Mouse (Mus musculus): ENCODE measurements around the gene Pigc. TPM values are rescaled to one million over a fixed set of nuclear protein-coding genes. Genes with fewer than 3 reads are reported as not detected.

The Pigc gene
- polyA plus RNA-seq (2012; rRNA removed), result 17.5 and 25.0 TPM in 2 replicates

DNA sequence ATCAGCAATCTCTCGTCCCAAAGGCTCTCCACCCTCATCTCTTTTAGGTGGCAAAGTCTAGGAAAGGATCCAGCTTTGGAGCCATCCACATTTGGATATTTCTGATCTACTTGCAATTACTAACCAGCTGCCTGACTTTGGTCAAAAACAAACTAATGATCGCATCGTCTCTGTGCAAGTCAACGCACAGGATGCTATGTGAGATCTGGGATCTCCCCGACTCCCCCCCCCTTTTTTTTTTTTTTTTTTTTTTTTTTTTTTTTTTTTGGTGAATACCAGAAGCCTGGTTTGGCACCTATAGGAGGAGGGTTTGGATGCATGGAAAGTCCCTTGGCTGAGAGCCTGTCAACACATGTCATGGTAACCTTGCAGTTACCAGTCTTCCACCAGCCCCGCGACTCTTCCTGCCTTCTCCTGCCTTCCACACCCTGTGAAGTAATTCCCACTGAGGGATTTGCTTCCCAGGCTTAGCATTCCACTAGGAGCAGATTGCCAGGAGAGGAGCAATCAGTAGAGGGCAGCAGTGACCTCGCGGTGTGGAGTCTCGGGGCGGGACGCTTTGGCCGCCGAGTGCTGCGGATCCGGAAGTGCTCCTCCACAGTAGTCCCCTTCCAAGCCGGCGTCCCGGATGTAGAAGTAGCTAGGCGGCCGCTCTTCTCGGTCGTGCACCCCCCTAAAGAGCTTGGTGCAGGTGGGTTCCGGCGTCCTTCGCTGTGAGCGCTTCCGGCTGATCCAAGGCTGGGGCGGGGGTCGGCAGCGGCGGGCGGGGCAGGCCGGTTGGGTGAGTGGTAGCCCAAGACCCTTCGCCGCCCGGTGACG is at the start of gene Pigc:
Gene Pigc (plus strand): TSS at position 598 of the 819 bp plus-strand sequence.
- TF ChIP-seq POLR2A (IDR thresholded peaks at IDR 0.05; ENCODE audit: control insufficient read depth, extremely low read depth, insufficient read depth, low read length, poor library complexity) (0 out of 2 replicates have a peak, but pooled peaks have one; percentile 17), CTCF (IDR thresholded peaks at IDR 0.05; ENCODE audit: borderline replicate concordance, control insufficient read depth, extremely low read depth, insufficient read depth, low read length, poor library complexity) (peak; percentile 68; the same call in 1 of the 2 replicates)
- H3K4me1 ChIP-seq (replicated peaks; ENCODE audit: control insufficient read depth, insufficient read depth, low read length), result no peaks in the 10 kb centered on the region; the same call in 1 of the 2 replicates
- no peaks in the 10 kb centered on the region for H3K36me3 ChIP-seq (ENCODE audit: control insufficient read depth, insufficient read depth, low read length)
- WGBS, result 5% methylated on average over 38 of the region's 38 CpGs
- peak; percentile 86 for DNase-seq
- H3K27ac ChIP-seq (ENCODE audit: control insufficient read depth, insufficient read depth, low read length), result no peak within 1 kb of the TSS
- H3K27me3 ChIP-seq (ENCODE audit: control insufficient read depth, insufficient read depth, low read length), result no peaks in the 10 kb centered on the region
- H3K4me3 ChIP-seq (ENCODE audit: control insufficient read depth, insufficient read depth, low read length), result peak within 1 kb of the TSS; percentile 70

DNA sequence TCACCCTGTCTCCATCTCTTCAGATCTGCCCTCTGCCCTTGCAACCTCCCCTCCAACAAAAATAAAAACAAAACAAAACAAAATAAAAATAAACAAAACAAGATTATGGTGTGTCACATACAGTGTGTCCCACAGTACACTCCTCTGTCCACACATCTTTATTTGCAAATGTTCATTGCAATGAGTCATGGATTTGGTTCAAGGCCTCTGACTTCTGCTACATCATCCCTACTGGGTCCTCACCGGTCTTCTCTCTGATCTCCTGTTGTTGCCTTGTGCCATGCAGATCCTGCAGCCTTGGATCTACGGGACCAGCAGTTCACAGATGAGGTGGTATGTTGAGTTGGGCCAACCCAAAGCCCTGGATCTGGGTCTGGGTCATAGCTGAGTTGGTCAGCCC is 49.4 kb upstream of the Pigc start:
- no peak for DNase-seq
- TF ChIP-seq CTCF (IDR thresholded peaks at IDR 0.05; ENCODE audit: borderline replicate concordance, control insufficient read depth, extremely low read depth, insufficient read depth, low read length, poor library complexity), result no peak
- TF ChIP-seq POLR2A (IDR thresholded peaks at IDR 0.05; ENCODE audit: control insufficient read depth, extremely low read depth, insufficient read depth, low read length, poor library complexity), result no peak
- Histone ChIP-seq H3K27me3 (ENCODE audit: control insufficient read depth, insufficient read depth, low read length) (no peaks in the 10 kb centered on the region), H3K27ac (ENCODE audit: control insufficient read depth, insufficient read depth, low read length) (no peak overlapping the region), H3K36me3 (ENCODE audit: control insufficient read depth, insufficient read depth, low read length) (no peaks in the 10 kb centered on the region), H3K4me3 (ENCODE audit: control insufficient read depth, insufficient read depth, low read length) (no peak overlapping the region), H3K4me1 (replicated peaks; ENCODE audit: control insufficient read depth, insufficient read depth, low read length) (0 out of 2 replicates have a peak, but pooled peaks cover 3% of the 10 kb centered on the region)
- 97% methylated on average over 2 of the region's 2 CpGs for WGBS

DNA sequence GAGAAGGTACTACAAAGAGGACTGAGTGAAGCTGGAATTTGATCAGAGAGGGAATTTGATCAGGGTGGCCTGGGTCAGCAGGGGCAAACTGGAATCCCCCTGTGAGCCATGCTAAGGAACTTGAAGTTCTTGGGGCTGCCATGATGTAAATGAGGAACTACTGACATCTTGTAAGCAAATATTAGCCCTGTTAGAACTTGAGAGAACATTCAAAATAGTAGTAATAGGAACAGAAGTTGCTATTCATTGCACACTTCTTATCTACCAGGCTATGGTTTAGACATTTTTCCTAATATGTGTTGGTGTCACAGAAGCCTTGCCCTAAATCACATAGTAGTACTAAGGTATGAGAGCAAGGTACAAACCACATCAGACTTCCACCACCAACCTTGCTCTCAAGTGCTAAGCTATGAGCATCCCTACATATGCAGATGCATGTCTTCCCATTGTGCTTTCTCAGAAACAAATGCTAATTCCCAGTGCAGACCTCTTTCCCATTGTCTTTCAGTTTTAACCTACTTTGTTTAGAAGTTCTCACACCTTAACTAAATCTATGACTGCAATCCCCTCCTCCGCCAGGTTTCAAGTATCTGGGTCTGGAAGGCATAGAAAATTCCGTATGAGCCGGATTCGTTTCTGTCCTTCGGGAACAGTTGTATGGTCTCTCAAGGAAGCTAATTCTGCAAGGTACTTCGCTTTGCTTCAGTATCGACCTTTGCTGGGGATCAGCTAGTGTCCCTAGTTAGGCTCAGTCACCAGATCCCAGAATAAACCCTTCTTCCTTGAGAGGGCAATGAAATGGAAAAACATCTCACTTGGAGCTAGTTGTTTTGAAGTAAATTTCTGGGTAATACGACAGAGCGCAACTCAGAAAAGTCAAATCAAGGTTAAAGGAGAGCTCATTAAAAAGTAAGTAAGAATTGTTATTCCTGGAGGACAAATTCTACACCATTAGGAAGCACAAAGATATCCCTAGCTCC is 48.2 kb upstream of the Pigc start:
- Histone ChIP-seq H3K36me3 (ENCODE audit: control insufficient read depth, insufficient read depth, low read length) (no peaks in the 10 kb centered on the region), H3K27ac (ENCODE audit: control insufficient read depth, insufficient read depth, low read length) (no peak overlapping the region), H3K27me3 (ENCODE audit: control insufficient read depth, insufficient read depth, low read length) (no peaks in the 10 kb centered on the region), H3K4me3 (ENCODE audit: control insufficient read depth, insufficient read depth, low read length) (no peak overlapping the region), H3K4me1 (replicated peaks; ENCODE audit: control insufficient read depth, insufficient read depth, low read length) (0 out of 2 replicates have a peak, but pooled peaks cover 3% of the 10 kb centered on the region)
- no peak for DNase-seq
- TF ChIP-seq CTCF (IDR thresholded peaks at IDR 0.05; ENCODE audit: borderline replicate concordance, control insufficient read depth, extremely low read depth, insufficient read depth, low read length, poor library complexity) (no peak), POLR2A (IDR thresholded peaks at IDR 0.05; ENCODE audit: control insufficient read depth, extremely low read depth, insufficient read depth, low read length, poor library complexity) (no peak)
- WGBS, result 97% methylated on average over 9 of the region's 9 CpGs

DNA sequence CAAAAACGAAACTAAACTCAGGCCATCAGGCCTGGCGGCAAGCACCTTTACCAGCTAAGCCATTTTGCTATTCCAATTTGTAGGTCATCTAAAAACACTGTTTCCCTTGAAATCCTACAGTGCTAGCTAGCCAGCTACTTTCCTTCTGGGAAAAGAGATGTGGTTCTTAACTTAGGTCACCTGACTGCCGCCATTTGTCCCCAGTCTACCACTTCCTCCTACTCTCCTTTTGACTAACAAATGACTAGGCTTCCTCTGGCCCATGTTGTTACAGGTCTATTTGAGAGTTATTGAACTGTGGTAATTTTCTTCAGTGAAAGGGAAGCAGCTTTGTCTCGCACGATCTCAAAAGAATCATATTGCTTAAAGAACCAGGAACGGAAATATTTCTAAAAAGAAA is 47.1 kb upstream of the Pigc start:
- WGBS, result 78% methylated on average over 6 of the region's 6 CpGs
- DNase-seq, result no peak
- Histone ChIP-seq H3K27ac (ENCODE audit: control insufficient read depth, insufficient read depth, low read length) (no peak overlapping the region), H3K4me3 (ENCODE audit: control insufficient read depth, insufficient read depth, low read length) (no peak overlapping the region), H3K36me3 (ENCODE audit: control insufficient read depth, insufficient read depth, low read length) (no peaks in the 10 kb centered on the region), H3K27me3 (ENCODE audit: control insufficient read depth, insufficient read depth, low read length) (no peaks in the 10 kb centered on the region), H3K4me1 (replicated peaks; ENCODE audit: control insufficient read depth, insufficient read depth, low read length) (0 out of 2 replicates have a peak, but pooled peaks cover 3% of the 10 kb centered on the region)
- TF ChIP-seq CTCF (IDR thresholded peaks at IDR 0.05; ENCODE audit: borderline replicate concordance, control insufficient read depth, extremely low read depth, insufficient read depth, low read length, poor library complexity) (no peak), POLR2A (IDR thresholded peaks at IDR 0.05; ENCODE audit: control insufficient read depth, extremely low read depth, insufficient read depth, low read length, poor library complexity) (no peak)

DNA sequence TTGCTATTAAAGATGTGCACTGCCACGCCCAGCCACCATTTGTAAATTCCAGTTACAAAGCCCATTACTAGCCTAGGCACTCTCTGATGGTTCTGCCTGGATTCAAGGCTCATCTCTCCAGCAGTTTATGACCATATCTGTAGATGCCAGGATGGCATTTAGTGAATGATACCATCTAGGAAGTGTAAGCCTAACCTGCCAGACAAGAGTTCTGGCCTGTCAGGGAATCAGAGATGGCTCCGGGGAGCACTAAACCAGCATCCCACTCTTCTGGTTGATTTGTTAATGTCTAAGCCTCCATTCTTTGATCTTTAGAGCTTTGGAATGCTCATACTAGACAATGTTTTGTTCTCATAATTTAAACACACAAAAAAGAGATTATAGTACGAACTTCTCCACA is 44.7 kb upstream of the Pigc start:
- no peaks in the 10 kb centered on the region for H3K36me3 ChIP-seq (ENCODE audit: control insufficient read depth, insufficient read depth, low read length)
- no peaks in the 10 kb centered on the region for H3K27me3 ChIP-seq (ENCODE audit: control insufficient read depth, insufficient read depth, low read length)
- no peaks in the 10 kb centered on the region for H3K4me1 ChIP-seq (replicated peaks; ENCODE audit: control insufficient read depth, insufficient read depth, low read length)
- no peak overlapping the region for H3K4me3 ChIP-seq (ENCODE audit: control insufficient read depth, insufficient read depth, low read length)
- TF ChIP-seq POLR2A (IDR thresholded peaks at IDR 0.05; ENCODE audit: control insufficient read depth, extremely low read depth, insufficient read depth, low read length, poor library complexity) (no peak), CTCF (IDR thresholded peaks at IDR 0.05; ENCODE audit: borderline replicate concordance, control insufficient read depth, extremely low read depth, insufficient read depth, low read length, poor library complexity) (no peak)
- H3K27ac ChIP-seq (ENCODE audit: control insufficient read depth, insufficient read depth, low read length), result no peak overlapping the region
- DNase-seq, result no peak
- WGBS, result 95% methylated on average over 3 of the region's 3 CpGs

DNA sequence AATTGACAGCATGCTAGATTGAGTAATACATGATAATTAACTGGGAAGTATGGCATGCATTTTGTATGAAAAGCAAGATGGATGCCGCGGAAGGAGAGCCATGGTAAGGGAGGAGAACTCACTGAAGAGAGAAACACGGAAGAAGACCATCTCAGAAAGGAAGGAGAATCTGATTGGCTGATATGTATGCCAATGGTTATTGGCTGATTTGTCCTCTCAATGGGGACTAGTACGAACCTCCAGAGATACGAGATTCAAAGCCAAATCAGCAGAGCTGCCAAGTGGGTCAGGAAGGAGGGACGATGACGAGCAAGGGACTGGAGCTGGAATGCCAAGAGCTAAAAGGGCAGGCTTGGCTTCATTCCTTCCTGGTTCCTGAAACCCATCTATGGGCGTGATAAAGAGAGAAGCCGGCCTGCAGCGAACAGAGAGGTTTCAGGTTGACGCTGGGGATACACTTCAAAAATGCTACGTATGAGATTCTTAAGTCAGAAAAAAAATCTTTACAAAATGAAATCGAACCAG is 43.6 kb upstream of the Pigc start:
- WGBS, result 94% methylated on average over 13 of the region's 13 CpGs
- no peak for DNase-seq
- Histone ChIP-seq H3K4me3 (ENCODE audit: control insufficient read depth, insufficient read depth, low read length) (no peak overlapping the region), H3K36me3 (ENCODE audit: control insufficient read depth, insufficient read depth, low read length) (no peaks in the 10 kb centered on the region), H3K27me3 (ENCODE audit: control insufficient read depth, insufficient read depth, low read length) (no peaks in the 10 kb centered on the region), H3K4me1 (replicated peaks; ENCODE audit: control insufficient read depth, insufficient read depth, low read length) (no peaks in the 10 kb centered on the region), H3K27ac (ENCODE audit: control insufficient read depth, insufficient read depth, low read length) (no peak overlapping the region)
- TF ChIP-seq CTCF (IDR thresholded peaks at IDR 0.05; ENCODE audit: borderline replicate concordance, control insufficient read depth, extremely low read depth, insufficient read depth, low read length, poor library complexity), result no peak
- no peak for TF ChIP-seq POLR2A (IDR thresholded peaks at IDR 0.05; ENCODE audit: control insufficient read depth, extremely low read depth, insufficient read depth, low read length, poor library complexity)

All from thymus, adult 2 months (tissue).